Mouse (Mus musculus) splenic B cell, adult 2 months (primary cell): ENCODE data around the gene Ak2.

Experiments
- DNase-seq: peaks from one replicate; pipeline ENCODE4 v3.0.0-alpha.2; 2011; ENCODE audit warnings: low read depth, low spot score
- H3K27me3 ChIP-seq: 2 replicates; pipeline ENCODE4 v1.6.1; 2012; ENCODE audit warnings: mild to moderate bottlenecking, low read length, moderate library complexity, mixed read lengths; ENCODE audit not compliant: control insufficient read depth, poor library complexity, insufficient read depth, severe bottlenecking
- H3K36me3 ChIP-seq: 2 replicates; pipeline ENCODE4 v1.6.1; 2012; ENCODE audit warnings: mild to moderate bottlenecking, low read length, moderate library complexity, mixed read lengths; ENCODE audit not compliant: control insufficient read depth, poor library complexity, insufficient read depth, severe bottlenecking

Gene Ak2

GRCm38 (mm10) chr4:128962029-128962925, 29.5 kb upstream of the Ak2 start, which contains the start of gene Azin2:
Azin2 (minus strand) TSS chr4:128962442.
- Histone ChIP-seq H3K27me3 (peaks cover 1% of the 10 kb centered on the region; the same call in 1 of the 2 replicates), H3K36me3 (no peaks in the 10 kb centered on the region)
- peak; percentile 91 for DNase-seq

- H3K27me3 ChIP-seq: peaks cover 1% of the 10 kb centered on the region; the same call in 1 of the 2 replicates
- H3K36me3 ChIP-seq: no peaks in the 10 kb centered on the region
- no peak for DNase-seq
These were observed 28.9 kb upstream of the Ak2 start for GRCm38 (mm10) chr4:128962926-128963290.

GRCm38 (mm10) chr4:128966751-128967150, 25.0 kb upstream of the Ak2 start:
- no peak for DNase-seq
- Histone ChIP-seq H3K27me3 (peaks cover 1% of the 10 kb centered on the region; the same call in 1 of the 2 replicates), H3K36me3 (no peaks in the 10 kb centered on the region)

GRCm38 (mm10) chr4:128969081-128969480, 22.7 kb upstream of the Ak2 start:
- no peaks in the 10 kb centered on the region for H3K27me3 ChIP-seq
- H3K36me3 ChIP-seq: no peaks in the 10 kb centered on the region
- DNase-seq: no peak

- H3K27me3 ChIP-seq: no peaks in the 10 kb centered on the region
- DNase-seq: no peak
- no peaks in the 10 kb centered on the region for H3K36me3 ChIP-seq
These were observed 21.9 kb upstream of the Ak2 start for GRCm38 (mm10) chr4:128969607-128970416.

GRCm38 (mm10) chr4:128970417-128970807, 21.3 kb upstream of the Ak2 start:
- no peak for DNase-seq
- Histone ChIP-seq H3K27me3 (no peaks in the 10 kb centered on the region), H3K36me3 (no peaks in the 10 kb centered on the region)

GRCm38 (mm10) chr4:128971065-128971694, 20.6 kb upstream of the Ak2 start:
- peak; percentile 89 for DNase-seq
- H3K36me3 ChIP-seq: no peaks in the 10 kb centered on the region
- no peaks in the 10 kb centered on the region for H3K27me3 ChIP-seq

GRCm38 (mm10) chr4:128974677-128975076, 17.1 kb upstream of the Ak2 start:
- no peaks in the 10 kb centered on the region for H3K36me3 ChIP-seq
- DNase-seq: peak; percentile 19
- H3K27me3 ChIP-seq: no peaks in the 10 kb centered on the region

- no peaks in the 10 kb centered on the region for H3K27me3 ChIP-seq
- H3K36me3 ChIP-seq: no peaks in the 10 kb centered on the region
- DNase-seq: no peak
These were observed 15.2 kb upstream of the Ak2 start for GRCm38 (mm10) chr4:128976577-128976976.

GRCm38 (mm10) chr4:128977217-128977616, 14.5 kb upstream of the Ak2 start:
- DNase-seq: no peak
- Histone ChIP-seq H3K27me3 (no peaks in the 10 kb centered on the region), H3K36me3 (no peaks in the 10 kb centered on the region)

- no peak for DNase-seq
- H3K27me3 ChIP-seq: no peaks in the 10 kb centered on the region
These were observed 13.1 kb upstream of the Ak2 start for GRCm38 (mm10) chr4:128978634-128979033.

GRCm38 (mm10) chr4:128980890-128981832, 10.6 kb upstream of the Ak2 start:
- no peaks in the 10 kb centered on the region for H3K27me3 ChIP-seq
- DNase-seq: peak; percentile 76
- no peaks in the 10 kb centered on the region for H3K36me3 ChIP-seq

More at GRCm38 (mm10) chr4:128978634-128979033, 13.1 kb upstream of the Ak2 start:
- no peaks in the 10 kb centered on the region for H3K36me3 ChIP-seq

- Histone ChIP-seq H3K27me3 (no peaks in the 10 kb centered on the region), H3K36me3 (no peaks in the 10 kb centered on the region)
- peak; percentile 23 for DNase-seq
These were observed 10.0 kb upstream of the Ak2 start for GRCm38 (mm10) chr4:128981833-128982180.

GRCm38 (mm10) chr4:128983151-128983550, 8.6 kb upstream of the Ak2 start:
- DNase-seq: no peak
- Histone ChIP-seq H3K36me3 (no peaks in the 10 kb centered on the region), H3K27me3 (no peaks in the 10 kb centered on the region)
